Mouse (Mus musculus): ENCODE data around the gene Gm48552. TPM values are rescaled to one million over a fixed set of nuclear protein-coding genes. Genes with fewer than 3 reads are reported as not detected.
A peak's percentile ranks its signal among the peaks of the same experiment; 100 is the strongest.

The Gm48552 gene
- polyA plus RNA-seq, 1 experiment from 2014 or later, result 0.31 TPM

GRCm38 (mm10) chr10:81345162-81345534 is 43.7 kb upstream of the Gm48552 start:
- no peak for ATAC-seq
- no peak overlapping the region for H3K27ac ChIP-seq (ENCODE audit: low read depth, low read length)
- no peaks in the 10 kb centered on the region for H3K9me3 ChIP-seq (ENCODE audit: control insufficient read depth)
- H3K4me1 ChIP-seq (replicated peaks; ENCODE audit: control insufficient read depth, insufficient read depth, low read length), result 0 out of 2 replicates have a peak, but pooled peaks cover 2% of the 10 kb centered on the region
- H3K36me3 ChIP-seq (ENCODE audit: control insufficient read depth, insufficient read depth), result peaks cover 13% of the 10 kb centered on the region; the same call in 1 of the 2 replicates
- no peak overlapping the region for H3K4me2 ChIP-seq (replicated peaks; ENCODE audit: low read depth)
- WGBS, result 85% methylated on average over 4 of the region's 4 CpGs
- H3K27me3 ChIP-seq (replicated peaks; ENCODE audit: control insufficient read depth, insufficient read depth, low read length), result peaks cover 14% of the 10 kb centered on the region
- TF ChIP-seq CTCF (IDR thresholded peaks at IDR 0.05; ENCODE audit: low read depth), result no peak
- no peak overlapping the region for H3K9ac ChIP-seq (ENCODE audit: low read depth, low read length)
- H3K4me3 ChIP-seq (ENCODE audit: low read depth, low read length), result no peak overlapping the region

- Histone ChIP-seq H3K9ac (ENCODE audit: low read depth, low read length) (0 out of 2 replicates have a peak overlapping the region, but pooled peaks have one; percentile 13), H3K9me3 (ENCODE audit: control insufficient read depth) (no peaks in the 10 kb centered on the region), H3K4me1 (replicated peaks; ENCODE audit: control insufficient read depth, insufficient read depth, low read length) (no peaks in the 10 kb centered on the region), H3K4me2 (replicated peaks; ENCODE audit: low read depth) (peak overlapping the region; percentile 67), H3K27me3 (replicated peaks; ENCODE audit: control insufficient read depth, insufficient read depth, low read length) (peaks cover 14% of the 10 kb centered on the region), H3K27ac (ENCODE audit: low read depth, low read length) (no peak overlapping the region), H3K36me3 (ENCODE audit: control insufficient read depth, insufficient read depth) (peaks cover 13% of the 10 kb centered on the region; the same call in 1 of the 2 replicates), H3K4me3 (ENCODE audit: low read depth, low read length) (peak overlapping the region; percentile 27; the same call in 1 of the 2 replicates)
- peak; percentile 46 for ATAC-seq
- TF ChIP-seq CTCF (IDR thresholded peaks at IDR 0.05; ENCODE audit: low read depth), result peak; percentile 70
- 13% methylated on average over 55 of the region's 55 CpGs for WGBS
Measured at GRCm38 (mm10) chr10:81346453-81347067, 42.2 kb upstream of the Gm48552 start.

- peaks cover 13% of the 10 kb centered on the region; the same call in 1 of the 2 replicates for H3K36me3 ChIP-seq (ENCODE audit: control insufficient read depth, insufficient read depth)
- no peak overlapping the region; the same call in 1 of the 2 replicates for H3K27ac ChIP-seq (ENCODE audit: low read depth, low read length)
- 4% methylated on average over 12 of the region's 12 CpGs for WGBS
- H3K9ac ChIP-seq (ENCODE audit: low read depth, low read length), result 0 out of 2 replicates have a peak overlapping the region, but pooled peaks have one; percentile 73
- peak overlapping the region; percentile 90 for H3K4me2 ChIP-seq (replicated peaks; ENCODE audit: low read depth)
- no peaks in the 10 kb centered on the region for H3K9me3 ChIP-seq (ENCODE audit: control insufficient read depth)
- no peak for ATAC-seq
- no peaks in the 10 kb centered on the region for H3K27me3 ChIP-seq (replicated peaks; ENCODE audit: control insufficient read depth, insufficient read depth, low read length)
- TF ChIP-seq CTCF (IDR thresholded peaks at IDR 0.05; ENCODE audit: low read depth), result no peak
- H3K4me3 ChIP-seq (ENCODE audit: low read depth, low read length), result peak overlapping the region; percentile 76
- H3K4me1 ChIP-seq (replicated peaks; ENCODE audit: control insufficient read depth, insufficient read depth, low read length), result no peaks in the 10 kb centered on the region
Measured at GRCm38 (mm10) chr10:81349146-81349545, 39.7 kb upstream of the Gm48552 start.

DNA sequence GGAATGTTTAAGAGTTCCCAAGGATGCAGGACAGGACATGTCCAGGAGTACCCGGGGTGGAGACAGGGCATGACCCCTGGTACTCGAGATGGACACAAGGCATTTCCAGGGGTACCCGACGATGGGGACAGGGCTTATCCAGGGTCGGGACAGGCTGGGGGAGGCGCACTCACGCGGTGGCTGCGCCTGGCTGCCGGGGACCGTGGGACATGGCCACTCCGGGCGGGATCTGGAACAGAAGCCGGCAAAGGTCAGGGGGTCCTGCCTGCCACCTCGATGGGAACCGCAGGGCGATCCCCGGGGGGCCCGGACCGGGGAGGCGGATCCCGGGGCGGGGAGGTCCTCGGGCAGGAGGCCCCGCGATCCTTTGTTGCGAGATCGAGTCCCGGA is 38.8 kb upstream of the Gm48552 start:
- Histone ChIP-seq H3K4me1 (replicated peaks; ENCODE audit: control insufficient read depth, insufficient read depth, low read length) (no peaks in the 10 kb centered on the region), H3K4me2 (replicated peaks; ENCODE audit: low read depth) (peak overlapping the region; percentile 90), H3K27me3 (replicated peaks; ENCODE audit: control insufficient read depth, insufficient read depth, low read length) (no peaks in the 10 kb centered on the region), H3K36me3 (ENCODE audit: control insufficient read depth, insufficient read depth) (peaks cover 13% of the 10 kb centered on the region; the same call in 1 of the 2 replicates), H3K4me3 (ENCODE audit: low read depth, low read length) (peak overlapping the region; percentile 76), H3K9ac (ENCODE audit: low read depth, low read length) (peak overlapping the region; percentile 73), H3K9me3 (ENCODE audit: control insufficient read depth) (no peaks in the 10 kb centered on the region), H3K27ac (ENCODE audit: low read depth, low read length) (peak overlapping the region; percentile 75)
- ATAC-seq, result no peak
- TF ChIP-seq CTCF (IDR thresholded peaks at IDR 0.05; ENCODE audit: low read depth), result no peak
- under 1% methylated on average over 28 of the region's 29 CpGs for whole genome bisulfite sequencing

DNA sequence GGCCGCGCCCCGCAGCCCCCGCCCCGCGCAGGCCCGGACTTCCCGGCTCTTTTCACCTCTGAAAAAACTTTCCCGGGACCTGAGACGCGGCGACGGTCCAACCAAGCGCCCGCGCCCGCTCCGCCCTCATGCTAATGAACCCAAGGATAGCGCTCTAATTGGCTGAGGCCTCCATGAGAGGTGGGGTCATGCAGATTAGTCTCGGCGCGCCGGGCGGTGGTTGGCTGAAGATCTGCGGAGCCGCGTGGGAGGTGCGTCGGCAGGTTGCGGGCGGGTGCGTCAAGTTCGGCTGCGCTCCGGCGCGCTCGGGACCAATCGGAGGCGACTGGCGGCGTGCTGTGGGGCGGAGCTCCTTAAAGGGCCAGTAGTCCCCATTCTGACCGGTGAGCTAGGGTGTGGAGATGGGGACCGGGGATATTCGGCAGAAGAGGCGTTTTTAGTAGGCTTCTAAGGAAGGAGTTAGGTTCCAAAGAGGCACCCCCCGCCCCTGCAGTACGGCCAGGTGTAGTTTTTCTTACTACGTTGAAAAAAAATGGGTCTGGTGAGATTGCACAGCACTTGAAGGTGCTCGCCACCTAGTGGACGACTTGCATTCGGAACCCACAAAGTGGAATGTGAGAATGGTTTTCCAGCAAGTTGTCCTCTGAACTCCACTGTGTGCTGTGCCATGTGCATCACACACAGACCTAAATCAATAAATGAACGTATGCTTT is 38.3 kb upstream of the Gm48552 start, which contains the start of gene Hmg20b:
Hmg20b (minus strand) TSS at position 130 of the 713 bp plus-strand sequence.
- TF ChIP-seq CTCF (IDR thresholded peaks at IDR 0.05; ENCODE audit: low read depth), result peak; percentile 93
- ATAC-seq, result peak; percentile 92
- Histone ChIP-seq H3K4me3 (ENCODE audit: low read depth, low read length) (peak within 1 kb of the TSS; percentile 76), H3K9me3 (ENCODE audit: control insufficient read depth) (no peaks in the 10 kb centered on the region), H3K4me1 (replicated peaks; ENCODE audit: control insufficient read depth, insufficient read depth, low read length) (no peaks in the 10 kb centered on the region), H3K27me3 (replicated peaks; ENCODE audit: control insufficient read depth, insufficient read depth, low read length) (no peaks in the 10 kb centered on the region), H3K36me3 (ENCODE audit: control insufficient read depth, insufficient read depth) (peaks cover 13% of the 10 kb centered on the region; the same call in 1 of the 2 replicates), H3K4me2 (replicated peaks; ENCODE audit: low read depth) (peak within 1 kb of the TSS; percentile 90), H3K9ac (ENCODE audit: low read depth, low read length) (peak within 1 kb of the TSS; percentile 73), H3K27ac (ENCODE audit: low read depth, low read length) (peak within 1 kb of the TSS; percentile 75)
- WGBS, result under 1% methylated on average over 54 of the region's 54 CpGs

GRCm38 (mm10) chr10:81351678-81352291 is 37.0 kb upstream of the Gm48552 start:
- Histone ChIP-seq H3K36me3 (ENCODE audit: control insufficient read depth, insufficient read depth) (peaks cover 13% of the 10 kb centered on the region; the same call in 1 of the 2 replicates), H3K27ac (ENCODE audit: low read depth, low read length) (no peak overlapping the region), H3K27me3 (replicated peaks; ENCODE audit: control insufficient read depth, insufficient read depth, low read length) (no peaks in the 10 kb centered on the region), H3K4me3 (ENCODE audit: low read depth, low read length) (no peak overlapping the region), H3K4me1 (replicated peaks; ENCODE audit: control insufficient read depth, insufficient read depth, low read length) (no peaks in the 10 kb centered on the region), H3K4me2 (replicated peaks; ENCODE audit: low read depth) (0 out of 2 replicates have a peak overlapping the region, but pooled peaks have one; percentile 21), H3K9ac (ENCODE audit: low read depth, low read length) (no peak overlapping the region), H3K9me3 (ENCODE audit: control insufficient read depth) (no peaks in the 10 kb centered on the region)
- no peak for ATAC-seq
- no peak for TF ChIP-seq CTCF (IDR thresholded peaks at IDR 0.05; ENCODE audit: low read depth)
- WGBS, result 12% methylated on average over 9 of the region's 9 CpGs

All from intestine, postnatal 0 days (tissue).